Mouse (Mus musculus): ENCODE measurements around the gene Myo18a.

DNA sequence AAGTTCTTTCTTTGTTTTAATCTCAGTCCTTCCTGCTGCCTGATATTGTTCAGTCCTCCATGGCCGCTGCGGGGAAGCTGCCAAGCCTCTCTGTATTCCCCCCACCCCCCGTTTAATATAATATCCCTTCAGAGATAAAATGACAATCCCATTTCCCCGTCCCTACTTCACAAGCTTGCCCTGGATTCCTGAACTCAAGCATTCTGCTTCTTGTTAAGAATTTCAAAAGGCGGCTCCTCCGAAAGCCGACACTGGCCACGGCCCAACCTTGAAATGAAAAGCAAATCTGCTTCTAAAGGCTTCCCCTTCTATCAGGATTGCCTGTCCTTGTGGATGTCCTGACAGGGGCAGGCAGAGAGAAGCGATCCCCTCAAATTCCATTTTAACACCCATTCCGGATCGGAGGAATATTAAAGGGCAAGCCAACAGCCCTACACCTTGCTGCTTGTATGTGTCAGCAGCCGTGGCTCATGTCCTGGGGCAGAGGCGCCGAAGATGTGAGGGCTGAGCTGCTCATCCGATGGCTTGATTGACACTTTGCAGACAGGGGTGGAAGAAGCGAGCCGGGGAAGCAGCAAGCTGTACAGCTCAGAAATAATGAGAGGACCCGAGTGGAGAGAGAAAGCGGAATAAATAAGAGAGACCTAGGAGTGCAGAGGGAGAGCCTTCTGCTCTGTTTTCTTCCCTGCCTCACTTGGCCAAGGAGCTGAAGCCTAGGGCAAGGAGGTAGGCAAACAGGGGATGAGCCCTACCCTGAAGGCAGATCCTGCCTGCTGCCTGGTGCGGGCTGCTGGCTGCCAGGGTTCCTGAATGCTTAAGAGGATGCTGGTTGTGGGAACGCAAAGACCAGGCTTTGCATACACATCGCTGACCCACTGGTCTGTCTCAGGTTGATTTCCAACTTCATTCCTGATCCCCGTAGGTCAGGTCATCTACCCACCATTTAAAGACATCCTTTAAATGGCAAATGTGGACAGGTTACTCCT lies 134.1 kb downstream of the Myo18a start:
- TF ChIP-seq CTCF (IDR thresholded peaks at IDR 0.05; ENCODE audit: extremely low read depth, insufficient read depth, low read length): no peak
- TF ChIP-seq POLR2A (IDR thresholded peaks at IDR 0.05; ENCODE audit: extremely low read depth, insufficient read depth, low read length): no peak

Data from cortical plate, adult 2 months (tissue).